Mouse (Mus musculus): ENCODE measurements around the gene Arl1. TPM values are rescaled to one million over a fixed set of nuclear protein-coding genes. Genes with fewer than 3 reads are reported as not detected.
A peak's percentile ranks its signal among the peaks of the same experiment; 100 is the strongest.

Arl1 gene
- polyA plus RNA-seq, 1 experiment: 79.1 TPM

DNA sequence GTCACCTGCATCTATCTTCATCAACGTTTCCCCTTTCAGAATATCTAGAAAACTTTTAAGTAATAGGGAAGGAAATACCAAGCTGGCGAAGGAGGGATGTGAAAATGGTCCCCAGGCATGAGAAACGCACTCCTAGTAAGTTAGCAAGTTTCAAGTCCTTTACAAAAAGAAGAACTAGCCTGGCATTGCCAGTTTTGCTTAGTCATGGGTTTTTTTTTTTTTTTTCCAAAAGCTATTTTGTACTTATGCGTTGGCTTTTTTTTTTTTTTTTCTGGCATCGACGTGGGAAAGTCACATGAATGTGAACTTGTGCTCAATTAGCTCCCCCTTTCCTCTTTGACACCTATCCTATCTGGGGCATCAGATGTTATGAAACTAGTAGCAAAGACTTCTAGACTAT is 18.3 kb upstream of the Arl1 start:
- no peaks in the 10 kb centered on the region for H3K27me3 ChIP-seq (ENCODE audit: control insufficient read depth, insufficient read depth, low read length, poor library complexity, severe bottlenecking)
- H3K36me3 ChIP-seq (ENCODE audit: control insufficient read depth, insufficient read depth, low read length, poor library complexity, severe bottlenecking): no peaks in the 10 kb centered on the region
- peaks cover 2% of the 10 kb centered on the region for H3K4me1 ChIP-seq (ENCODE audit: control insufficient read depth, insufficient read depth, low read length)
- TF ChIP-seq EP300 (IDR thresholded peaks at IDR 0.05; ENCODE audit: insufficient read depth, low read depth, low read length): no peak
- TF ChIP-seq CTCF (IDR thresholded peaks at IDR 0.05; ENCODE audit: low read depth, low read length): no peak
- TF ChIP-seq POLR2A (IDR thresholded peaks at IDR 0.05; ENCODE audit: insufficient read depth, low read length): no peak
- no peak overlapping the region for H3K4me3 ChIP-seq (ENCODE audit: low read depth, low read length)
- no peaks in the 10 kb centered on the region for H3K9me3 ChIP-seq (replicated peaks; ENCODE audit: control insufficient read depth, insufficient read depth, low read length, poor library complexity, severe bottlenecking)
- no peak overlapping the region for H3K27ac ChIP-seq (ENCODE audit: insufficient read depth, low read length)
- no peak overlapping the region for H3K9ac ChIP-seq (ENCODE audit: low read depth, poor library complexity, severe bottlenecking)

DNA sequence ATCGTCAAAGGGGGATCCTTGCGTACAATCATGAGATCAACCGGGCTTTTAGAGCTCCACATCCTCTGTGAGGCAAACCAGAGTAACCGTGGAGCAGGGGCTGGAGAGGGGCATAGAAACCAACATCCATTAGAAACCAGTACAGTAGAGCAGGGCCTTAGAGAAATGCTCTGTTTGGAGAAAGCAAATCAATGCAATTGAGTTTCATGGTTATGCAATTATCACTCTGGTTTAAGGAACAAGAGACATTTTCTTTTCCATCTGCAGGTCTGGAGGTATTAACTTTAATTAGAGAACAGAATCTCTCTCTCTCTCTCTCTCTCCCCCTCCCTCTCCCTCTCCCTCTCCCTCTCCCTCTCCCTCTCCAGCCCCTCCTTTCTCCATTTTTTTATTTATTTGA is 15.9 kb upstream of the Arl1 start:
- Histone ChIP-seq H3K4me3 (ENCODE audit: low read depth, low read length) (no peak overlapping the region), H3K27me3 (ENCODE audit: control insufficient read depth, insufficient read depth, low read length, poor library complexity, severe bottlenecking) (no peaks in the 10 kb centered on the region), H3K36me3 (ENCODE audit: control insufficient read depth, insufficient read depth, low read length, poor library complexity, severe bottlenecking) (no peaks in the 10 kb centered on the region), H3K9ac (ENCODE audit: low read depth, poor library complexity, severe bottlenecking) (no peak overlapping the region), H3K9me3 (replicated peaks; ENCODE audit: control insufficient read depth, insufficient read depth, low read length, poor library complexity, severe bottlenecking) (no peaks in the 10 kb centered on the region), H3K4me1 (ENCODE audit: control insufficient read depth, insufficient read depth, low read length) (peaks cover 2% of the 10 kb centered on the region), H3K27ac (ENCODE audit: insufficient read depth, low read length) (no peak overlapping the region)
- TF ChIP-seq EP300 (IDR thresholded peaks at IDR 0.05; ENCODE audit: insufficient read depth, low read depth, low read length): no peak
- no peak for TF ChIP-seq CTCF (IDR thresholded peaks at IDR 0.05; ENCODE audit: low read depth, low read length)
- no peak for TF ChIP-seq POLR2A (IDR thresholded peaks at IDR 0.05; ENCODE audit: insufficient read depth, low read length)

DNA sequence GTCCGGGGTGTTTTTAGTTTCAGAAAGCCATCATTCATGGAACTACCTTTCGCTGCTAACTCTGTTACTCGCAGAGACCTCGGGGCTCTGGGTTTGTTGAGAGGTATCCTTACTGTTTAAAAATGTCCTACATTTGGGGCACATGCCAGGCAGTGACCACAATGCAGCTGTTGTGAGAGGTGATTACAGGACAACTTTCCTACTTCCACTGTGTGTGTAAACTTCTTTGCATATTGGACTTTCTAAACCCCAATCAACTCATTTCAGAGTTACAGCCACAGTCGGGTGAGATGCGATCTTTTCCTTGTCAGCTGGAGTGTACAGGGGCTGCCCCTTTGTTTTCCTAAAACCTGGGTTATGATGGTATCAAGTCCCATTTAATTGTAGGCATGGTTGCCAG is 15.0 kb upstream of the Arl1 start:
- no peak overlapping the region for H3K4me3 ChIP-seq (ENCODE audit: low read depth, low read length)
- no peaks in the 10 kb centered on the region for H3K36me3 ChIP-seq (ENCODE audit: control insufficient read depth, insufficient read depth, low read length, poor library complexity, severe bottlenecking)
- no peaks in the 10 kb centered on the region for H3K9me3 ChIP-seq (replicated peaks; ENCODE audit: control insufficient read depth, insufficient read depth, low read length, poor library complexity, severe bottlenecking)
- no peak overlapping the region for H3K9ac ChIP-seq (ENCODE audit: low read depth, poor library complexity, severe bottlenecking)
- no peak for TF ChIP-seq EP300 (IDR thresholded peaks at IDR 0.05; ENCODE audit: insufficient read depth, low read depth, low read length)
- no peak for TF ChIP-seq POLR2A (IDR thresholded peaks at IDR 0.05; ENCODE audit: insufficient read depth, low read length)
- no peak overlapping the region for H3K27ac ChIP-seq (ENCODE audit: insufficient read depth, low read length)
- H3K4me1 ChIP-seq (ENCODE audit: control insufficient read depth, insufficient read depth, low read length): no peaks in the 10 kb centered on the region
- H3K27me3 ChIP-seq (ENCODE audit: control insufficient read depth, insufficient read depth, low read length, poor library complexity, severe bottlenecking): no peaks in the 10 kb centered on the region

DNA sequence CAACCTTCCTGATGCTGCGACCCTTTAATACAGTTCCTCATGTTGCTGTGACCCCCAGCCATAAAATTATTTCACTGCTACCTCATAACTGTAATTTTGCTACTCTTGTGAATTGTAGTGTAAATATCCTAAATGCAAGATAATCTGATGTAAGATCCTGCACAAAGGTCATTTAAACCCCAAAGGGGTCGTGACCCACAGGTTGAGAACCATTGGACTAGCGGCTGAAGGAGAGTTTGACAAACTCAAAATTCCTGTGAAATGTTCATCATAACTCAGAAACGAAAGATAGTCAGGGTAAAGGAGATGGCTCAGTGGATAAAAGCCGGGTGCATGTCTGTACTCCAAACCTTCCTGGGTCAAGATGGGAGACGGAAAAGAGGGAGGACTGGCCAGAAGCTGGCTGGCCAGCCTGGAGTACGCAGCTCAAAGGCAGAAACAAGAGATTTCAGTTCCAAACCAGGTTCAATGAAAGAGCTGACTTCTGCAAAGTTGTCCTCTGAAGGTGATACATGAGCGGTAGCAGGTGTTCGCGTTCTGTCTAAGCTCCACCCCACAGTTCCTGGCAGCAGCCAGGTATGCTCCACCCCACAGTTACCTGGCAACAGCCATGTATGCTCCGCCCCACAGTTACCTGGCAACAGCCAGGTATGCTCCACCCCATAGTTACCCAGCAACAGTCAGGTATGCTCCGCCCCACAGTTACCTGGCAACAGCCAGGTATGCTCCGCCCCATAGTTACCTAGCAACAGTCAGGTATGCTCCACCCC is 13.5 kb upstream of the Arl1 start:
- H3K36me3 ChIP-seq (ENCODE audit: control insufficient read depth, insufficient read depth, low read length, poor library complexity, severe bottlenecking): no peaks in the 10 kb centered on the region
- peak overlapping the region; percentile 56 for H3K4me3 ChIP-seq (ENCODE audit: low read depth, low read length)
- TF ChIP-seq EP300 (IDR thresholded peaks at IDR 0.05; ENCODE audit: insufficient read depth, low read depth, low read length): 0 out of 2 replicates have a peak, but pooled peaks have one; percentile 9
- no peak for TF ChIP-seq POLR2A (IDR thresholded peaks at IDR 0.05; ENCODE audit: insufficient read depth, low read length)
- H3K9me3 ChIP-seq (replicated peaks; ENCODE audit: control insufficient read depth, insufficient read depth, low read length, poor library complexity, severe bottlenecking): no peaks in the 10 kb centered on the region
- H3K27ac ChIP-seq (ENCODE audit: insufficient read depth, low read length): peak overlapping the region; percentile 57; the same call in 1 of the 2 replicates
- no peak overlapping the region for H3K9ac ChIP-seq (ENCODE audit: low read depth, poor library complexity, severe bottlenecking)
- no peaks in the 10 kb centered on the region for H3K4me1 ChIP-seq (ENCODE audit: control insufficient read depth, insufficient read depth, low read length)
- no peaks in the 10 kb centered on the region for H3K27me3 ChIP-seq (ENCODE audit: control insufficient read depth, insufficient read depth, low read length, poor library complexity, severe bottlenecking)

DNA sequence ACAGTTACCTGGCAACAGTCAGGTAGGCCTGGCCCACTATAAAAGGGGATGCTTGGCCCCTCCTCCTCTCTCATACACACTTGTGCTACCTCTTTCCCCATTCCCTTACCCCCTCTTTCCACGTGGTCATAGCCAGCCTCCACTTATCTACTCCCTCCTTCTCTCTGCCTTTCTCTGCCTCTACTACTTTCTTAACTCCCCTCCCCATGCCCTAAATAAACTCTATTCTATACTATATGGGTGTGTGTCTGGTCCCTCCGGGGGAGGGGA is 13.0 kb upstream of the Arl1 start:
- TF ChIP-seq POLR2A (IDR thresholded peaks at IDR 0.05; ENCODE audit: insufficient read depth, low read length): no peak
- no peak for TF ChIP-seq CTCF (IDR thresholded peaks at IDR 0.05; ENCODE audit: low read depth, low read length)
- TF ChIP-seq EP300 (IDR thresholded peaks at IDR 0.05; ENCODE audit: insufficient read depth, low read depth, low read length): no peak
- no peak overlapping the region for H3K4me3 ChIP-seq (ENCODE audit: low read depth, low read length)
- H3K36me3 ChIP-seq (ENCODE audit: control insufficient read depth, insufficient read depth, low read length, poor library complexity, severe bottlenecking): no peaks in the 10 kb centered on the region
- H3K4me1 ChIP-seq (ENCODE audit: control insufficient read depth, insufficient read depth, low read length): no peaks in the 10 kb centered on the region
- no peak overlapping the region for H3K27ac ChIP-seq (ENCODE audit: insufficient read depth, low read length)
- H3K9ac ChIP-seq (ENCODE audit: low read depth, poor library complexity, severe bottlenecking): no peak overlapping the region
- H3K9me3 ChIP-seq (replicated peaks; ENCODE audit: control insufficient read depth, insufficient read depth, low read length, poor library complexity, severe bottlenecking): no peaks in the 10 kb centered on the region
- H3K27me3 ChIP-seq (ENCODE audit: control insufficient read depth, insufficient read depth, low read length, poor library complexity, severe bottlenecking): no peaks in the 10 kb centered on the region

DNA sequence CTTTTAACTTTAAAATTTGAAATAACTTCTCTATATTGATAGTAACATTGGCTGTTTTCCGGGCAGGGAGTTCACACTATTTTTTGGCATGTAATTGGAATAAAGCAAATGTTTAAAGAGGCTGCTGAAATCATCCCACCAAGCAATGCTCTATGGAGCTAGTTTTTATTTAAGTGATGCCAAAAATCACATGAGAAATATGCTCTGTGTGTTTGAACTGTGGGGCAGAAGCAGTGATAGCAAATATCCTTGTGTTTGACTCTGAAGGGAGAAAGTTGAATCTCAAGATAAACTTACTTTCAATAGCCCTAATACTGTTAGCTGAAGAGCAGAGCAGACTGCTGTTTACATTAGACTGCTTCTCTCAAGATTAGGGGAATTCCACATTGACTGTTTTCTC is 11.0 kb upstream of the Arl1 start:
- Histone ChIP-seq H3K36me3 (ENCODE audit: control insufficient read depth, insufficient read depth, low read length, poor library complexity, severe bottlenecking) (no peaks in the 10 kb centered on the region), H3K9ac (ENCODE audit: low read depth, poor library complexity, severe bottlenecking) (no peak overlapping the region), H3K4me1 (ENCODE audit: control insufficient read depth, insufficient read depth, low read length) (no peaks in the 10 kb centered on the region), H3K4me3 (ENCODE audit: low read depth, low read length) (no peak overlapping the region), H3K27ac (ENCODE audit: insufficient read depth, low read length) (no peak overlapping the region), H3K9me3 (replicated peaks; ENCODE audit: control insufficient read depth, insufficient read depth, low read length, poor library complexity, severe bottlenecking) (no peaks in the 10 kb centered on the region), H3K27me3 (ENCODE audit: control insufficient read depth, insufficient read depth, low read length, poor library complexity, severe bottlenecking) (no peaks in the 10 kb centered on the region)
- TF ChIP-seq POLR2A (IDR thresholded peaks at IDR 0.05; ENCODE audit: insufficient read depth, low read length) (no peak), CTCF (IDR thresholded peaks at IDR 0.05; ENCODE audit: low read depth, low read length) (no peak), EP300 (IDR thresholded peaks at IDR 0.05; ENCODE audit: insufficient read depth, low read depth, low read length) (no peak)

Measured in ES-Bruce4 (cell line).